Mouse (Mus musculus) intestine, embryonic 14.5 days (tissue): ENCODE data around the gene Gm8947. TPM values are rescaled to one million over a fixed set of nuclear protein-coding genes. Genes with fewer than 3 reads are reported as not detected.

Source experiments
- ATAC-seq: fragments of 200-750 bp; cut with Nextera tagmentation; replicated peaks from 2 replicates; pipeline ENCODE4 v1.8.0; 2017; ENCODE audit warnings: low read depth, moderate number of reproducible peaks, moderate TSS enrichment, moderate library complexity; ENCODE audit not compliant: low FRiP score, low TSS enrichment
- DNase-seq: peaks from one replicate; pipeline ENCODE4 v3.0.0-alpha.2; 2018; ENCODE audit warnings: low spot score
- H3K27ac ChIP-seq: fragments of 300-500 bp; sonication (generic); 2 replicates; pipeline ENCODE4 v1.5.1; 2014; ENCODE audit warnings: low read depth, mild to moderate bottlenecking, control low read depth
- H3K27me3 ChIP-seq: fragments of 300-500 bp; sonication (generic); replicated peaks from 2 replicates; pipeline ENCODE4 v1.6.1; 2014; ENCODE audit warnings: low read length, control low read depth; ENCODE audit not compliant: control insufficient read depth, insufficient read depth
- H3K36me3 ChIP-seq: fragments of 300-500 bp; sonication (generic); 2 replicates; pipeline ENCODE4 v1.6.1; 2014; ENCODE audit warnings: low read length, control low read depth; ENCODE audit not compliant: control insufficient read depth, insufficient read depth
- H3K4me1 ChIP-seq: fragments of 300-500 bp; sonication (generic); replicated peaks from 2 replicates; pipeline ENCODE4 v1.6.1; 2014; ENCODE audit warnings: low read length, control low read depth, mixed read lengths; ENCODE audit not compliant: control insufficient read depth, insufficient read depth
- H3K4me2 ChIP-seq: fragments of 300-500 bp; sonication (generic); 2 replicates; pipeline ENCODE4 v1.6.1; 2014; ENCODE audit warnings: low read length
- H3K4me3 ChIP-seq: fragments of 300-500 bp; sonication (generic); 2 replicates; pipeline ENCODE4 v1.5.1; 2014; ENCODE audit warnings: low read depth, low read length, control low read depth, mixed read lengths
- H3K9ac ChIP-seq: fragments of 300-500 bp; sonication (generic); 2 replicates; pipeline ENCODE4 v1.6.1; 2014; ENCODE audit warnings: mild to moderate bottlenecking, low read length
- H3K9me3 ChIP-seq: fragments of 300-500 bp; sonication (generic); 2 replicates; pipeline ENCODE4 v1.6.1; 2016; ENCODE audit warnings: low read length, control low read depth; ENCODE audit not compliant: control insufficient read depth
- WGBS: fragments of 180-500 bp; shearing (Covaris S2); extraction: QIAGEN DNeasy Blood & Tissue Kit; methylation state at CpG from one replicate; pipeline ENCODE4 v1.1.7; 2014; 5-methylcytosine and 5-hydroxymethylcytosine counted together
- polyA plus RNA-seq: library from polyadenylated mRNA; unstranded; fragments of >200 nt; fragmentation: Nextera tagmentation; extraction: Ambion mirVana; gene quantifications from 2 replicates; pipeline ENCODE4 v1.2.1, GENCODE M21; 2014

Gene Gm8947
- polyA plus RNA-seq, 1 experiment from 2014 or later, result 0.32 TPM

- no peak for DNase-seq
- no peaks in the 10 kb centered on the region for H3K4me1 ChIP-seq
- ATAC-seq, result no peak
- no peaks in the 10 kb centered on the region for H3K36me3 ChIP-seq
- WGBS, result 70% methylated on average over 7 of the region's 7 CpGs
- H3K4me2 ChIP-seq, result no peak overlapping the region
- no peak overlapping the region for H3K9ac ChIP-seq
- H3K9me3 ChIP-seq, result no peaks in the 10 kb centered on the region
- no peak overlapping the region for H3K4me3 ChIP-seq
- no peaks in the 10 kb centered on the region for H3K27me3 ChIP-seq
- H3K27ac ChIP-seq, result no peak overlapping the region
Observed at GRCm38 (mm10) chr1:151156777-151157632, 35.2 kb upstream of the Gm8947 start.

GRCm38 (mm10) chr1:151157963-151158856, 34.0 kb upstream of the Gm8947 start:
- Histone ChIP-seq H3K4me1 (no peaks in the 10 kb centered on the region), H3K9me3 (no peaks in the 10 kb centered on the region), H3K4me2 (no peak overlapping the region), H3K27ac (no peak overlapping the region), H3K36me3 (no peaks in the 10 kb centered on the region), H3K4me3 (no peak overlapping the region), H3K9ac (no peak overlapping the region), H3K27me3 (no peaks in the 10 kb centered on the region)
- DNase-seq (no peak), ATAC-seq (no peak)
- 77% methylated on average over 9 of the region's 9 CpGs for WGBS

- WGBS, result 89% methylated on average over 2 of the region's 2 CpGs
- Histone ChIP-seq H3K36me3 (no peaks in the 10 kb centered on the region), H3K4me1 (no peaks in the 10 kb centered on the region), H3K27me3 (no peaks in the 10 kb centered on the region), H3K9me3 (no peaks in the 10 kb centered on the region), H3K27ac (no peak overlapping the region), H3K4me2 (no peak overlapping the region), H3K4me3 (no peak overlapping the region), H3K9ac (no peak overlapping the region)
- DNase-seq, result no peak
- no peak for ATAC-seq
Observed at GRCm38 (mm10) chr1:151158857-151159510, 33.2 kb upstream of the Gm8947 start.

- no peaks in the 10 kb centered on the region for H3K36me3 ChIP-seq
- no peaks in the 10 kb centered on the region for H3K9me3 ChIP-seq
- no peak; the same call in 1 of the 2 replicates for ATAC-seq
- no peak for DNase-seq
- no peak overlapping the region for H3K4me2 ChIP-seq
- H3K4me3 ChIP-seq, result no peak overlapping the region
- no peaks in the 10 kb centered on the region for H3K27me3 ChIP-seq
- H3K27ac ChIP-seq, result no peak overlapping the region
- H3K4me1 ChIP-seq, result 0 out of 2 replicates have a peak, but pooled peaks cover 6% of the 10 kb centered on the region
- H3K9ac ChIP-seq, result no peak overlapping the region
- 38% methylated on average over 8 of the region's 8 CpGs for WGBS
Observed at GRCm38 (mm10) chr1:151166031-151166430, 26.1 kb upstream of the Gm8947 start.

GRCm38 (mm10) chr1:151167297-151168047, 24.7 kb upstream of the Gm8947 start:
- DNase-seq (peak; percentile 57), ATAC-seq (peak; percentile 63)
- H3K27me3 ChIP-seq, result no peaks in the 10 kb centered on the region
- no peaks in the 10 kb centered on the region for H3K9me3 ChIP-seq
- H3K27ac ChIP-seq, result peak overlapping the region; percentile 55
- WGBS, result 17% methylated on average over 12 of the region's 12 CpGs
- no peaks in the 10 kb centered on the region for H3K36me3 ChIP-seq
- H3K4me1 ChIP-seq, result 0 out of 2 replicates have a peak, but pooled peaks cover 6% of the 10 kb centered on the region
- H3K4me2 ChIP-seq, result no peak overlapping the region; the same call in 1 of the 2 replicates
- H3K9ac ChIP-seq, result no peak overlapping the region
- H3K4me3 ChIP-seq, result no peak overlapping the region

- H3K27me3 ChIP-seq, result no peaks in the 10 kb centered on the region
- H3K36me3 ChIP-seq, result no peaks in the 10 kb centered on the region
- ATAC-seq (no peak), DNase-seq (no peak)
- H3K4me3 ChIP-seq, result no peak overlapping the region
- H3K9me3 ChIP-seq, result no peaks in the 10 kb centered on the region
- 60% methylated on average over 3 of the region's 3 CpGs for WGBS
- 0 out of 2 replicates have a peak, but pooled peaks cover 6% of the 10 kb centered on the region for H3K4me1 ChIP-seq
- H3K9ac ChIP-seq, result no peak overlapping the region
- H3K27ac ChIP-seq, result no peak overlapping the region
- H3K4me2 ChIP-seq, result no peak overlapping the region
Observed at GRCm38 (mm10) chr1:151168637-151169036, 23.5 kb upstream of the Gm8947 start.

GRCm38 (mm10) chr1:151171572-151172461, 20.4 kb upstream of the Gm8947 start:
- WGBS, result 73% methylated on average over 2 of the region's 2 CpGs
- no peaks in the 10 kb centered on the region for H3K36me3 ChIP-seq
- H3K4me1 ChIP-seq, result 0 out of 2 replicates have a peak, but pooled peaks cover 3% of the 10 kb centered on the region
- H3K27ac ChIP-seq, result no peak overlapping the region
- H3K9me3 ChIP-seq, result no peaks in the 10 kb centered on the region
- DNase-seq (no peak), ATAC-seq (no peak)
- no peak overlapping the region for H3K4me2 ChIP-seq
- no peak overlapping the region for H3K4me3 ChIP-seq
- H3K9ac ChIP-seq, result no peak overlapping the region
- no peaks in the 10 kb centered on the region for H3K27me3 ChIP-seq
